Mouse (Mus musculus): ENCODE data around the gene Eif4e1b.

The Eif4e1b gene

DNA sequence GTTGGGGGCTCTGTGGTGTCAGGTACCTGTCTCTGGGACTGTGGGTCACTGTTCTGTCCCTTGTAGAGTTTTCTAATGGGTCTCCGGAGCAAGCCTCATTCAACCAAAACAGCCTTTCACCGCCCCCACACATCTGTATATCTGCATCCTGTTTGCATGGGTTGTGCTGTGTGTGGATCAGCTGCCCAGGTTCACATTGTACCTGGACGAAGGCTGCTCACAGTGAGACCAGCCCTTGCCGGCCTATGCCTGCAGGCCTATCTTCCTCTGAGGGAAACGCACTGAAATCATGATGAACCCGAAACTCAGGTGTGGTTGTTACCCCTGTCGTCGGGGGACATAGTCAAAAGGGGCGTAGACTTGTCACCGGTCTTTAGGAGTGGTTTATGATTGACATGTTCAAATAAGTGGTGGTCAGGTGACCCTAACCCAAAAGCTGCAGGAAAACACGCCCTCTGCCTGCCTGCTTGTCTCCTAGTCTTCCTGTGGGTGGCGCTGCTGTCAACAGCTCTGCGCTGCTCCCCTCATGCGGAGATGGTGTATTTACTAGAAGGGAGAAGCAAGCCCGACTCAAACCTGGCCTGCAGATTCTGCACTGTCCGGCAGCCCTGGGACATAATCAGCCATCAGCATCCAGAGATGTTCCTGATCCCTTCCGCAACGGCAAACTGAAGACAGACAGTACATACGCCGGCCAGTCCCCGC is 21.5 kb downstream of the Eif4e1b start:
- DNase-seq, result no peak

DNA sequence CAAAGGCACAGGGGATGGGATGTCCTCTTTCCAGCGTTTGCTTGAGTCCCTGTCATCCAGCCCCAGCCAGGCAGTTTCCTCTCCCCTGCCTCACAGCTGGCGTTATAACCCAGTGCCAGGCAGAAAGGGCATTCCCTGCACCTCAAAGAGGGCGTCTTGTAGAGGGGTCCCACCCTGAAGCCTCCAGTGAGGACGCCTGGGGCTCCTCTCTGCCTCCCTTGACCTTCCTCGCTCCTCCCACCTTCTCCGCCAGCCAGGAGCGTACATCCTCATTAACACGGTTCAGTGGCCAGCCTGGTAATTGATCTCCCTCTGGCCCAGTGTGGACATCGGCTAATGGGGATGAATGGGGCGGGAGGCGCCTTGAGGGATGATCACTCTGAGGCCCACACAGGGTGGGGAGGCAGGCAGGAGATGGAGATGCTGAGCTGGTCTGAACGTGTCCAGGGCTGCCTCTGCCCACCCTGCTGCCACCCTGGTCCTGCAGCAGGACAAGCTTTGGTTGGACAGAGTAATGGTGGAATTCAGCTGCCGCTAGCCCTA is 22.7 kb downstream of the Eif4e1b start:
- no peak for DNase-seq

DNA sequence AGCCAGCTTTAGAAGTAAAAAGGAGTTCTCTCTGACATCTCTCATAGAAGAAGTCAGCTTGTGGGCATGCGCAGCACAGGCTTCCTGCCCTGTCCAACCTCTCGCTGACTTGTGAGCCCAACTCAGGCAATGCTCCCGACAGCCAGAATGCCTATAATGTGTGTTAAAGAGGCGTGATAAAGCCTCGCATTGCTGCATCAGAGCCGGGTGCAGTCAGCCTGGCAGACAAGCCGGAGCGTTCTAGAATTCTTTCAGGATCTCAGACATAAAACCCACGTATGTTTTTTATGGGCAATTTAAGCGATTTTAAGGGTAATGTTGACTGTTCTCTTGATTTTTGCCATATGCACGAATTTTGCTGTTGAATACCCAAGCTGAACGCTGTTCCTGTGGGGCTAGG is 24.3 kb downstream of the Eif4e1b start:
- no peak for DNase-seq

GRCm38 (mm10) chr13:54811476-54811875 is 27.7 kb downstream of the Eif4e1b start:
- no peak for DNase-seq

DNA sequence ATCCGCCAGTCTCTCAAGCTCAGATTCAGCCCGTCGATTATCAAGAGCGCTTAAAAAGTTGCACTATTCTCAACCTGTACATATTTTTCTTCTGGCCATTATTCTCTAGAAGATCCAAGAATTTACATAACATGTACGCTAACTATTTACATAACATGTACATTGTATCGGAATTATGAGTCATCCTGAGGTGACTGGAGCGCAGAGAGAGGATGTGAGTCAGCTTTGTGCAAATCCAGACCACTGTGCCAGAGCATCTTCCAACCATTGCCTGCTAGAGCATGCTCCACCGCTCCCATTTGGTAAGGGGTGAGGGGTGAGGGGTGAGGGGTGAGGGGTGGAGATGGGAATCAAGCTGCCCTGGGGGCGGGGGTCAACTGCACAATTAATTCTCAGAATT is 29.6 kb downstream of the Eif4e1b start:
- DNase-seq, result no peak

DNA sequence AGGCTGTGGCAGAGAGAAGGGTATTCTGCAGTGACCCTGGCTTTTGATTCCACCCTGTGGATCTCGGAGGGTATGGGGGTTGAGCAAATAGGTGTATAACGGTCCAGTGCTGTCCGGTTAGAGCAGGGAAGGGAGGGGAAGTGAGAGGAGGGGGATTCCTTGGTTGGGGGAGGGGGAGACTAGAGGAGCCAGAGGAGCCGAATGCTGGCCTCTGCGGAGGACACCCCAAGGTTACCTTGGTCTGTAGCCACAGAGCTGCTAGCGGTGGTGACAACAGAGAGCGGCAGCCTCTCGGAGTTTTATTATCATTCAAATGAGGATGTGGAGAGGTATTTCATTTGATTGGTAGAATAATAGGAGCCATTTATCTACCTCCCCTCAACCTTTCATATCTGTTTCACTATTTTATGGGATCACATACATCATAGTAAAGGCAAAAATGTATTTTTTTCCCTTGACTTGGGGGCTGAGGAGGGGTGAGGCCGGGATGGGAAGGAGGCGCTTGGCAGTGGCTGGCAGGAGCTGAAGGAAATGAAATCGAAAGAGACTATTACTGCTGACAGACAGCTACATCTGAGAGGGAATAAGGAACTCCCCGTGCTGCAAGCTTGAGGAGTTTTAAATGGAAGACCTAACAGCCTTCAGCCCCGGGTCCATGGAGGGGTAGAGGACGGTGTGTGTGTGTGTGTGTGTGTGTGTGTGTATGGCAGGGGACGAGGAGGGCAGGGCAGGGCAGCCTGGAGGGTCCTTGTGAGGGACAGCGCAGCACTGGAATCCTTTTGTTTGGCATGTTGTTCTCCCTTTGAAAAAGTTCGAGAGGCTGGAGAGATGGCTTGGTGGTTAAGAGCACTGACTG is 34.8 kb downstream of the Eif4e1b start:
- no peak for DNase-seq

DNA sequence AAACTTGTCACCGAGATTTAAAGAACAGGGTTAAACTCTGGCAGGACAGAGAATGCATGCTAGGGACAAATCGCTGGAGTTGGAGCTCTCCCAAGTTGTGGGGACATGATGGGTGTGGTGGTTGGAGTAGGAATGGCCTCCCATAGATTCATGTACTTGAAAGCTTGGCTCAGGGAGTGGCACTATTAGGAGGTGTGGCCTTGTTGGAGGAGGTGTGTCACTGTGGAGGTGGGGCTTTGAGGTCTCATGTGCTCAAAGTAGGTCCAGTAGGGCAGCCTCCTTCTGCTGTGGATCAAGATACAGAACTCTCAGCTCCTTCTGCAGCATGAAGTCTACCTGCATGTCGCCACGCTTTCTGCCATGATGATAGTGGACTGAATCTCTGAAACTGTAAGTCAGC is 37.3 kb downstream of the Eif4e1b start:
- no peak for DNase-seq

GRCm38 (mm10) chr13:54821931-54822330 is 38.1 kb downstream of the Eif4e1b start:
- no peak for DNase-seq

GRCm38 (mm10) chr13:54824111-54824931 is 40.5 kb downstream of the Eif4e1b start:
- DNase-seq, result peak; percentile 88

- no peak for DNase-seq
These were observed 44.2 kb downstream of the Eif4e1b start for GRCm38 (mm10) chr13:54827992-54828391.

DNA sequence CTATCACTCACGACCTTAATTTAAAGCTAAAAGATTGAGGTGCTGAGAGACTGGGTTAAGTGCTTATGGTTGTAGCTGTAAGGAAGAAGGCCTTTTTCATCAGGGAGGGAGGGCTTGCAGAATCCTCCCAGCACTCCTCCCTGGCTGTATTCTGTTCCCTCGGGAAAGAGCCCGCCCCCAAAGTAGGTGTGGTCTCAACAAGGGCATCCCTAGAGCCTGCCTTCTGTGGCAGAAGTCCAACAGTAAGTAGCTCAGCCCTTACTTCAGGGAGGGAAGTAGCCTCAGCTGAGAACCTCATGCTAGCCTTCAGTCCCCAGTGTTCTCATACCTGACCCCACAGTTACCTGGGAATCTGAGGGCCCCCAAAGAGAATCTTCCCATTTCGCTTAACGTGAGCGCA is 44.7 kb downstream of the Eif4e1b start:
- no peak for DNase-seq

DNA sequence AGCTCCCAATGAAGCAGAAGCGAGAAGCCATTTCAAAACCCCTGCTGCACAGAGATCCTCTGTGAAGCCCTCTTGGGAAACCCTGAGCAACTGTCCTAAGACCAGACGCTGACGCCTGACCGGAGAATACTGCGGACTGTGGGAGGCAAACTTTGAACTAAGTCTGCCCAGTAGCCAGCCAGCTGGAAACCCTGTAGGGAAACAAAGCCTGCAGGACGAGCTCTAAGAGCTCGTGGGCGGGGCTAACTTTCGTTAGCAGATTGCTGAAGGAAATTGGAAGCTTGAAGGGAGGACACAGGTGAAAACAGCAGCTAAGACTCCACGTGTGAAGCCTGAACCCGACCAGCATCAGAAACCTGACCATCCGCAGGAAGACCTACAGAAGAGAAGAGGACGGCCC is 45.7 kb downstream of the Eif4e1b start:
- no peak for DNase-seq

DNA sequence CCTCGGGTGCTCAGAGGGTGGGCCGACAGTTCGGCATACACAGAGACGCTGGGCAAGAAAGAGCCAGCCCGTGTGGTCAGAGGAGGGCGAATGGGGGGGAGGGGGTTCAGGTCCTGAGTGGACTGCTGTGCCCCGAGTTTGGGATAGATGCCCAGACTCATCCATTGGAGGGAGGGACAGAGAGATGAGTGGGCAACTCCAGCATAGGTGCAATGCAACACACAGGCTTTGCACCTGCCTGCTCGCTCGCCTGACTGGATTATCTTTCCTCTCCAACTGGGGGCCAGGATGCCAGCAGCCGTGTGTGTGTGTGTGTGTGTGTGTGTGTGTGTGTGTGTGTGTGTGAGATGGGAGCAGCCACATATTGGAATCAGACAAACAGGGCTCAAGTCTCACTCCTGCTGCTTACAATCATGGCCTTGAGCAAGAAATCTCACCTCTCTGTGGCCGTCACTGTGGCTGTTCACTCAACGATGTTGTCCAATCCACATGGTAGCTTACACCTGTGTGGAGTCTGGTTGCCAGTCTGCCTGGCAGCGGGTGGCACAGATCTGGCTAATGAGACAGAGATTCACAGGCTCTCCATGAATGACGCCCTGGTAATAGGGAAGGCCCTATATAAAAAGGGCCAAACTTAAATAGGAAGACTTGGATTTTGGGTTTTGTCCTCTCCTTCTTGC is 52.7 kb downstream of the Eif4e1b start:
- no peak for DNase-seq

DNA sequence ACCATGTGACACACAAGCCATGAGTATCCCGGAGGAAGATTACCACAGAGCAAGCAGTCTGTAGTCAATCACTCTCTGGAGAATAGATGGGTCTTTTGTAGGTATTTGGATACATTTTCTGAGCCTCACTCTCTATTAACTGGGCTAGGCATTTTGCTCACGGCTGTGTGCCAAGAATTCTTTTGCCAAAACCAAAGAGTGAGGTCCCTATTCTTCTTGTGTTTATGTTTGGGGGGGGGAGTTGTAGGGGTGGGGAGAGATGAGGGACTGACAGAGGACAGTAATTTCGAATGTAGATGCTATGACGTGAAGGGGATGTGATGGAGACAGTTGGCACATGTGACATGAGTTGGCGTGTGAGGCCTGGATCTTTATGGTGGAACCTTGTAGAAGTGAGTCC is 53.3 kb downstream of the Eif4e1b start:
- DNase-seq, result no peak

DNA sequence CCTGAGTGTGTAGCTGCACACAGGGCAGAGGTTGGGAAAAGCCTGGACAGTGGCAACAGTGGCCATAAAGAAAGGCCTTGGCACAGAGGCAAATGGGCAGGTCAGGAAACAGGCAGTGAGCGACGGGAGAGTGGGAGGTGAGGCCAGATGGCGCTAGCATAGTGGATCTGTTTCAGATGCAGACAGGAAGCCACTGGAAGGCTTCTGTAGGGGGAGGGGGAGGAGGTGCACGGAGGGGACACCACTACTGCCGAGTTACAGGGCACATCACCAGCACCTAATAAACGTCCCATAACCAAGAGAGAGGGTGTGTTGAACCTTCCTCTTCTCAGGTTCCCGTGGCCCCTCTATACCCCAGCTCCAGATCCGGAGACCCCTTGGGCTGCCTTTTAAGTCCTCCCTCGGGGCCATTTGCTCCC is 53.7 kb downstream of the Eif4e1b start:
- DNase-seq, result peak; percentile 48
